Mouse (Mus musculus): Measurements from ENCODE around the gene Olfr69.
"Not testable (repeated sequence)": the region's sequence is repeated elsewhere in the genome, so short reads cannot be mapped to it uniquely, and the experiment has no call there.

Gene Olfr69

GRCm38 (mm10) chr7:103771494-103771893 lies at the start of gene Olfr69:
Gene Olfr69, minus strand, starts transcription at chr7:103771594.
- no peak for DNase-seq

DNA sequence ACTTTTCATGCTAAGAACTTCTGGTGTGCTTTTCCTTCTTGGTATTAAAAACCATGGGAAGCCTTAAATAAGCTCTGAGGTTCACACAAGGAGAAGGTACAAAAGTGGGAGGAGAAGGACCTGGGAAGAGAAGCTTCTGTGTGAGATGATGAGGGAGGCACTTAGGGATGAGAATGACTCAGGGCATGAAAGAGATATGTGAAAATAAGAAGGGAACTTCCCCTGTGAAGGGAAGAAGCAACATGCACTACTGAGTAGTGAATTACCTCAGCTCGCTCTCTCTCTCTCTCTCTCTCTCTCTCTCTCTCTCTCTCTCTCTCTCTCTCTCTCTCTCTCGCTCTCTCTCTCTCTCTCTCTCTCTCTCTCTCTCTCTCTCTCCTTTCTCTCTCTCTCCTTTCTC lies 43.7 kb upstream of the Olfr69 start:
- not testable (repeated sequence) for DNase-seq

DNA sequence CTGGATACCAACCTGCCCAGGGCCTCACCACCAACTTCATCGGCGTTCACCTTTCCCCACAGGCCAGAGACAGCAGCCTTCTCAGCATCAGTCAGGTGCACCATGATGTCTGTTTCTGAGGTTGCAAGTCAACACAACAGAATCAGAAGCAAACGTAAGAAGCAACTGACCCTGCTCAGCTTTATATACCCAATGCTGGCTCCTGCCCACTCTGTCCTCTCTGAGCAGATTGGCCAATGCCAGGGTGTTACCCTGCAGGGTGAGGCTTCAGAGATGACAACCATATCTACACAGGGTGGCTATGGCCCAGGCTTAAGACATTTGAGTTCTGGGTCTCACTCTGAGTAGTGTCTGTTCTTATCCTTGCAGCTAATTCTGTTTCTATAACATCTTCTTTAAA lies 42.4 kb upstream of the Olfr69 start, which contains the start of gene Hbb-bt:
TSS of gene Hbb-bt (minus strand) at position 231 of the 400 bp plus-strand sequence.
- no peak for DNase-seq

GRCm38 (mm10) chr7:103813152-103813551 lies 41.8 kb upstream of the Olfr69 start:
- not testable (repeated sequence) for DNase-seq

- no peak for DNase-seq
Observed at GRCm38 (mm10) chr7:103812174-103812573, 40.8 kb upstream of the Olfr69 start.

GRCm38 (mm10) chr7:103811223-103811845 lies 39.9 kb upstream of the Olfr69 start:
- no peak for DNase-seq

GRCm38 (mm10) chr7:103810746-103811145 lies 39.4 kb upstream of the Olfr69 start:
- DNase-seq = no peak

- DNase-seq = no peak
Observed at GRCm38 (mm10) chr7:103810296-103810695, 38.9 kb upstream of the Olfr69 start.

DNA sequence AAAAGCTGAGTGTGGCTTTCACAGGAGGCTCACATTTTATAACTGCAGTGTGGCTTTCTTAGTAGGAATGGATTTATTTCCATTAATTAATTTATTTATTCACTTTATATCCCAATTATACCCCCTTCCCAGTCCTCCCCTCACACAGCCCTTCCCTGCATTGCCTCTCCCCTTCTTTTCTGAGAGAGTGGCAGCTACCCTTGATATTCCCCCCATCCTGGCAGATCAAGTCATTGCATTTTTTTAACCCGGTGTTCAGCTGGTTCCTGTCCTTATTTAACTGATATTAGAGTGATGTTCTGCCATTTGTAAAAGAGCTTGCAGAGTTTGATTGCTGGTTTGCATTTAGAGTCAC lies 38.4 kb upstream of the Olfr69 start:
- no peak for DNase-seq

DNA sequence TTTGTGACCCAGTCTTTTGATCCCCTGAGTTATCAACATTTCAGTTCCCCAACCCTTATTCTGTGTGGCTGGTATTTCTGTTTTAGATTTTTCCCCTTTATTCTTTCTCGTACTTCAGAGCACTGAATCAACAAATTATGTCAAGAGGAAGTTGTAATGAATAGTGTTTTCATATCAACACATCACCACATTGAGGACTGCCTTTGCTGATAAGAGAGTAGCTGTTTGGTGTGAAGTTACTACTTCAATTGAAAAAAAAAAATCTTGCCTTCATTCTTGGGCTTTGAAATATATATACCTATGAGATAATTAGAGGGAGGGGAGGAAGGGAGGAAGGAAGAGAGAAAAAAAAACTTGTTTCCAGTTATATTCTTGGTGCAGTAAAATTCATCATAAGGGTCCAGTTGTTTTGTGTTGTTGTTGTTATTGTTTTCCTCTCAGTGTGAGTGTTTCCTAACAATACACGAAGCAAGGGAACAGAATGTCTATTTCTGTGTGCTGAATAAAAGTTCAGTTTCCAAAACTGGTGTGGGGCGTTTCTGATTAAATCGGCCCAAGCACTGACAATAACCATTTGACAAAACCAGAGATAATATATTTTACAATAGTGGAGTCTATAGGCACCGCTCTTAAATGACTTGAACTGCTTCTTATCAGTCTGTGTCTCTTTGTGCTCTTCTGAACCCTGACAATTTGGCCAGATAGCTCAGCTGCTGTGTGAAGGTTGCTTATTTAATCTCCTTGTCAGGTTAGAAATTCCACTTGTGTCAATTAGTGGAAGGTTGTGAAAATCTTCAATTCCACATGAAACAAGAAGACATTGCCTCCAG lies 37.8 kb upstream of the Olfr69 start:
- DNase-seq = no peak

GRCm38 (mm10) chr7:103808120-103808519 lies 36.7 kb upstream of the Olfr69 start:
- not testable (repeated sequence) for DNase-seq

- DNase-seq = no peak
Observed at GRCm38 (mm10) chr7:103806856-103807255, 35.5 kb upstream of the Olfr69 start.

DNA sequence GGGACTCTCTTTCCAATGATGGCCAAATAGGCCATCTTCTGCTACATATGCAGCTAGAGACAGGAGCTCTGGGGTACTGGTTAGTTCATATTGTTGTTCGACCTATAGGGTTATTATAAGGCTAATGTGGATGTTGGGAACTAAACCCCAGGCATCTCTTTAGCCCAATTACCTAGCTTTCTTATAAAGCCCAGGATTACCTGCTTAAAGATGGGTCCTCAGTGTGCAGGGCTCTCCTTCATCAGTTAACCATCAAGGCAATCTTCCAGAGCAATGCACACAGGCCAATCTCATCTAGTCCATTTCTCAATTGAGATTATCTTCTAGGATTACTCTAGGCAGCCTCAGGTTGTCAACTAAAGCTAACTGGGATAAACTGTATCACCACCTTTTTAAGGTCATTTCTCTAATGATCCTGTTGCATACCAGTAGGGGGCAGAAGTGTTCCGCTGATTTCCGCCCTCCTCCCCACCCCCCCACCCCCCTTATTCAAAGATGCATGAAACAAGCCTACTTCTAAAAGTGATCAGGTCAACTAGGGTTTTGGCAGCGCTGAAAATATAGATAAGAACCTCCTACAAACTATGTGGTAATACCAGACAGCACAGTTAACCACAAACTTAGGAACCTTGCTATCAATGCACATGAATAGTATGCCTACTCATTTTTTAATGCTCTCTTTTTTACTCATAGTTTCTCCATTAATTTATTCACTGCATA lies 21.4 kb upstream of the Olfr69 start:
- DNase-seq = no peak

- no peak for DNase-seq
Observed at GRCm38 (mm10) chr7:103791721-103792120, 20.3 kb upstream of the Olfr69 start, which contains the start of gene Olfr67. Gene Olfr67, minus strand, starts transcription at chr7:103791821.

DNA sequence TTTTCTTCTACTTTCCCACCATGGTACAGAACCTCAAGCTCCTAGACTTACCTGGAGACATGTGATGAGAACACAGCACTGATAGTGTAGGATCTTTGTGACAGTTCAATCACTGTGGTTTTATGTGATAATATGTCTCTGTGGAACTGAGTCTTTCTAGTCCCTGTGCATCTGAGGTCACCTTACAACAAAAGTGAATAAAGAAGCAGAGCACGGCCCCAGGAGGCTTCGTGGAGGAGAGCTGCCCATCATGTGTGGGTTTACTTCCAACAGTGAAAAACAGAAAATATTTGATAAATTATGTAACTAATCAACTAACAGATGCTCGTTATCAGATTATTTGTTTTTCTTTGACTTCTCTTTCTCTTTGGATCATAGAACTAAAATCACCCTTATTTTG lies 8.2 kb upstream of the Olfr69 start, which contains the start of gene Olfr68:
TSS of gene Olfr68 (minus strand) at position 101 of the 400 bp plus-strand sequence.
- no peak for DNase-seq

DNA sequence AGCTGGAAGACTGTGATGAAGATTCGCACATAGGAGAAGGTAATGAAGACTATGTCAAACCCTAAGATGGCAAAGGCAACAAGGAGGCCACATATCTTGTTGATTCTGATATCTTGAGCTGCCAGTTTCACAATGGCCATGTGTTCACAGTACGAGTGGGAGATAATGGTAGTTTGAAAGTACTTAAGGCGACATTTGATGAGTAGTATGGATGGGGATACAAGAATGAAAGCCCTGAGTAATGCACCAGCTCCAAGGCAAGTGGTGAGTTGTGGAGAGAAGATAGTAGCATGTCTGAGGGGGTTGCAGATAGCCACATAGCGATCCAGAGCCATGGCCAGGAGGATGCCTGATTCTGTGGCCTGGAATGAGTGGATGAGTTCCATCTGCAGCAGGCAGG lies 6.3 kb upstream of the Olfr69 start:
- not testable (repeated sequence) for DNase-seq

DNA sequence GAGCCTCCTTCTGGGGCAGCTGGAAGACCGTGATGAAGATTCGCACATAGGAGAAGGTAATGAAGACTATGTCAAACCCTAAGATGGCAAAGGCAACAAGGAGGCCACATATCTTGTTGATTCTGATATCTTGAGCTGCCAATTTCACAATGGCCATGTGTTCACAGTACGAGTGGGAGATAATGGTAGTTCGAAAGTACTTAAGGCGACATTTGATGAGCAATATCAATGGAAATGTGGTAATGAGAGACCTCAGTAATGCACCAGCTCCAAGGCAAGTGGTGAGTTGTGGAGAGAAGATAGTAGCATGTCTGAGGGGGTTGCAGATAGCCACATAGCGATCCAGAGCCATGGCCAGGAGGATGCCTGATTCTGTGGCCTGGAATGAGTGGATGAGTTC lies 3.7 kb downstream of the Olfr69 start:
- not testable (repeated sequence) for DNase-seq

- DNase-seq = not testable (repeated sequence)
Observed at GRCm38 (mm10) chr7:103762212-103762611, 9.2 kb downstream of the Olfr69 start.

GRCm38 (mm10) chr7:103757233-103757632 lies 14.2 kb downstream of the Olfr69 start, which contains the start of gene Olfr630:
Gene Olfr630, minus strand, starts transcription at chr7:103757333.
- no peak for DNase-seq

DNA sequence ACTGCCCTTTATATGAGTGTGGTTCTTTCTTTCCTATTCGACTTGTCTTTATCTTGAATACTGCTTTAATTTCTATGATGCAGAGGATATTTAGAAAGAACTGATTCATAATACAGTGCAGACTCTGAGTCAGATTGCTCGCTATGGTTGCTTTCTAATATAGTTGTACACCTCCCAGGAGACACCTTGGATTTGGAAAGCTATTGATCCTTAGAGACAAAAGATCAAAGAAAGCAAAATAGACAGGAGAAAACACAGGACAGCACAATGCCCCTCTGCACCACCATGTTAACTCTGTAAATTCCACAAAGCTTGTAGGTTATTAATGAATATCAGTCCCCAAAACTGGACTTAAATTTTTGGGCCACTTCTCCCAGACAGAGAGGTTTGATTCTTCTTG lies 26.6 kb downstream of the Olfr69 start, which contains the start of gene Olfr629:
TSS of gene Olfr629 (minus strand) at position 101 of the 400 bp plus-strand sequence.
- DNase-seq = no peak

DNA sequence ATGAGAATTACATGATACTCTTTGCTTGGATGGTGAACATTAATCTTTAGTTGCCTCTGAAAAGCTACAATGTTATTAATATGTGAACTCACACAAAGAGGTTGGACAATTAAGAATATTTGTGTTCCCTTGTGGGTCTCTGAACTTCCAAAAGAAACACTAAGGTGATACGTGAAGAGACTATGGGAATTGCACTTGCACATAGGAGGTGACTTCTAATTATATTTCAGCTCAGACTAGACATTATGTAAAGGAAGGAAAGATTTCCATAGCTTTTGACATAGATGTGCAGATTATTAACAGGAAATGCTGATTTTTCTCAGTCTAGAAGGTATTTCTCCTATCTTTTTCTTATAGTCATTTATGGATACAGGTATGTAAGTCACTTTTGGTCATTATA lies 41.3 kb downstream of the Olfr69 start, which contains the start of gene Olfr628:
TSS of gene Olfr628 (plus strand) at position 301 of the 400 bp plus-strand sequence.
- DNase-seq = no peak

DNA sequence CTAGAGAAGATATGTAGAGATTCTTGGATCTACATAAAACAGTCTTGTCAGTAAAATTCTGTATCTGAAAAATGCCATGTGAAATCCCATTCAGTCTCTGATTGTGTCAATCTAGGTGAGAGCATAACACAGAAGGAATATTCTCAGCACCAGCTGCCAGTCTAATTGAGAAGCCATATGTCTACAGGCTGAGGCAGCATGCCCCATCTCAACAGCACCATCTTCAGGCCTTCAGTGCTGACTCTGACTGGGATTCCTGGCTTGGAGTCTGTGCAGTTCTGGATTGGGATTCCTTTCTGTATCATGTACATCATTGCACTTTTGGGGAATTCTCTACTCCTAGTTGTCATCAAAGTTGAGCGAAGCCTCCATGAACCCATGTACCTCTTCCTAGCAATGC lies 55.0 kb downstream of the Olfr69 start:
- DNase-seq = not testable (repeated sequence)

Data from cerebellum, postnatal 36 days (tissue).